In the genomic region with DNA sequence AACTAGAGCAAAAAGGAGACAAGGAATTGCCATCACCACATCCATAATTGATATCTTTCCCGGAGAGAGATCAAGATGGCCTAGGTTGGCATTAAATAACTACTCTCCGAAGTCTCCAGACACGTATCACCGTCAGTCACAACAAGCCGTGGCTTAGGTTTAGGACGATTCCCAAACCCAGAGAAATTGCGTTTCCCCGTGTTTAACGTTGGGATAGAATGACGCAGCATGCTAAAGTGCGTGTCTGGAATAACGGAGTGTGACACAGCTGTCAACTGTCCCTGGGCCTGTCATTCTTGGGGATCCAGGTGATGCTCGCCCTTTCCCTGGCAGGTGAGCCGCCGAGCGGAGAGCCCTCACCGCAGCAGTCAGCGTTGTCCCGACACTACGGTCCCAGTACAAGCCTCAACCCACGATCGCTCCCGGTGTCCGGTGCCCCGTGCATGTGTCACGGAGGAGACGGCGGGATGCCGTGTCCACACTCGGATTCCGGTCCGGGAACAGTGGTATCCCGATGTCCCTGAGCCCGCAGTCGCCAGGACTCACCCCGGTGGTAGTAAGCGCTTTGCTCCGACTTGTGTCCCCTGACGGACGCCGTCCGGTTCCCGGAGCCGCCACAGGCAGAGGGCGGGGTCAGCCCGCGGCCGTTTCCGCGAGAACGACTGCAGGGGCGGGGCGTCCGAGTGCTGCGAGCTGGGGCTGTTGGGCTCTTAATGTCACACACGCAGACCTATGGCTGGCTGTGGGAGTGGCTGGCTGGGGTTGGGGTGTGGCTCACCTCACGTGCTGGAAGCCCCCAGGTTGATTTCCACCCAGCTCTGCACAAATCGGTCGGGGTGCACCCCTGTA, we compare ENCODE assay signal across 8 mouse cellular contexts. TPM values are rescaled to one million over a fixed set of nuclear protein-coding genes. Genes with fewer than 3 reads are reported as not detected.
DNase-seq lines count a peak whose midpoint lies in the region; ATAC-seq and TF ChIP-seq lines count a peak whose summit lies in the region.

No protein-coding gene starts in this region.

- H3K27ac ChIP-seq in bone marrow, adult 2 months (ENCODE audit: control insufficient read depth, insufficient read depth, low read depth, low read length, poor library complexity), result peak overlapping the region; percentile 86
- H3K27ac ChIP-seq in embryonic facial prominence, embryonic 14.5 days (replicated peaks; ENCODE audit: low read depth, low read length), result peak overlapping the region; percentile 59
- peak overlapping the region; percentile 39; the same call in 1 of the 2 replicates for H3K27ac ChIP-seq in limb, embryonic 13.5 days
- peak overlapping the region; percentile 79 for H3K27ac ChIP-seq in midbrain, embryonic 15.5 days

- under 1% methylated on average over 59 of the region's 59 CpGs for WGBS in bone marrow, adult 2 months
- WGBS in embryonic facial prominence, embryonic 14.5 days, result under 1% methylated on average over 46 of the region's 59 CpGs
- WGBS in limb, embryonic 13.5 days, result under 1% methylated on average over 59 of the region's 59 CpGs
- under 1% methylated on average over 59 of the region's 59 CpGs for WGBS in midbrain, embryonic 15.5 days

- no peaks in the 10 kb centered on the region for H3K9me3 ChIP-seq in embryonic facial prominence, embryonic 14.5 days (ENCODE audit: control insufficient read depth, low read length)
- no peaks in the 10 kb centered on the region for H3K9me3 ChIP-seq in limb, embryonic 13.5 days
- H3K9me3 ChIP-seq in midbrain, embryonic 15.5 days, result no peaks in the 10 kb centered on the region

- H3K9ac ChIP-seq in embryonic facial prominence, embryonic 14.5 days (ENCODE audit: low read depth, low read length), result peak overlapping the region; percentile 85
- peak overlapping the region; percentile 84 for H3K9ac ChIP-seq in limb, embryonic 13.5 days
- H3K9ac ChIP-seq in midbrain, embryonic 15.5 days, result peak overlapping the region; percentile 67

- peak; percentile 97 for ATAC-seq in embryonic facial prominence, embryonic 14.5 days (ENCODE audit: low read depth)
- peak; percentile 97 for ATAC-seq in limb, embryonic 13.5 days (ENCODE audit: low FRiP score, low read depth)
- ATAC-seq in midbrain, embryonic 15.5 days (replicated peaks), result peak; percentile 95

- peak; percentile 77; the same call in 1 of the 2 replicates for TF ChIP-seq POLR2A in bone marrow, adult 2 months (IDR thresholded peaks at IDR 0.05; ENCODE audit: borderline replicate concordance, control insufficient read depth, low read depth, low read length)

- no peaks in the 10 kb centered on the region for H3K27me3 ChIP-seq in embryonic facial prominence, embryonic 14.5 days (replicated peaks; ENCODE audit: control insufficient read depth, insufficient read depth, low read length)
- no peaks in the 10 kb centered on the region for H3K27me3 ChIP-seq in limb, embryonic 13.5 days
- no peaks in the 10 kb centered on the region for H3K27me3 ChIP-seq in midbrain, embryonic 15.5 days (replicated peaks)

- 0 out of 2 replicates have a peak, but pooled peaks cover under 1% of the 10 kb centered on the region for H3K36me3 ChIP-seq in embryonic facial prominence, embryonic 14.5 days (ENCODE audit: control insufficient read depth, insufficient read depth, low read length)
- H3K36me3 ChIP-seq in limb, embryonic 13.5 days, result peaks cover 10% of the 10 kb centered on the region; the same call in 1 of the 2 replicates
- no peaks in the 10 kb centered on the region for H3K36me3 ChIP-seq in midbrain, embryonic 15.5 days (replicated peaks)

- peak overlapping the region; percentile 88 for H3K4me2 ChIP-seq in embryonic facial prominence, embryonic 14.5 days (ENCODE audit: low read depth, low read length)
- peak overlapping the region; percentile 83 for H3K4me2 ChIP-seq in limb, embryonic 13.5 days (replicated peaks)
- H3K4me2 ChIP-seq in midbrain, embryonic 15.5 days, result peak overlapping the region; percentile 70

- peak; percentile 99 for DNase-seq in A20 (ENCODE audit: low read depth, low spot score)
- peak; percentile 95 for DNase-seq in embryonic facial prominence, embryonic 14.5 days (ENCODE audit: low spot score)
- peak; percentile 96 for DNase-seq in heart, adult 8-10 months (ENCODE audit: low spot score)
- DNase-seq in kidney, adult 9 months, result peak; percentile 96
- peak; percentile 95 to 96 for DNase-seq in spleen, adult 18-20 months

- H3K4me3 ChIP-seq in bone marrow, adult 2 months (replicated peaks; ENCODE audit: control insufficient read depth, low read depth, low read length), result peak overlapping the region; percentile 98
- H3K4me3 ChIP-seq in embryonic facial prominence, embryonic 14.5 days (ENCODE audit: low read depth, low read length), result peak overlapping the region; percentile 78
- H3K4me3 ChIP-seq in limb, embryonic 13.5 days, result peak overlapping the region; percentile 75
- H3K4me3 ChIP-seq in midbrain, embryonic 15.5 days, result peak overlapping the region; percentile 74

- no peak for TF ChIP-seq CTCF in bone marrow, adult 2 months (IDR thresholded peaks at IDR 0.05; ENCODE audit: control insufficient read depth, insufficient read depth, low read length)

- H3K4me1 ChIP-seq in bone marrow, adult 2 months (ENCODE audit: control insufficient read depth, insufficient read depth, low read length), result no peaks in the 10 kb centered on the region; the same call in 1 of the 2 replicates
- H3K4me1 ChIP-seq in embryonic facial prominence, embryonic 14.5 days (ENCODE audit: control insufficient read depth, insufficient read depth, low read length), result no peaks in the 10 kb centered on the region
- H3K4me1 ChIP-seq in limb, embryonic 13.5 days, result peaks cover 12% of the 10 kb centered on the region
- H3K4me1 ChIP-seq in midbrain, embryonic 15.5 days, result peaks cover 16% of the 10 kb centered on the region

RNA-seq across cellular contexts. Expression of a gene that starts 3.6 kb away (rescaled TPM):
- polyA plus RNA-seq in bone marrow, adult 2 months (2011; ENCODE audit: insufficient read depth, insufficient read length, low replicate concordance, missing spikeins), result 21.4 and 23.6 TPM in 2 replicates
- polyA plus RNA-seq in embryonic facial prominence, embryonic 14.5 days (2014; fragmentation: Nextera tagmentation; extraction: Ambion mirVana), result 22.5 and 23.8 TPM in 2 replicates
- total RNA-seq in heart, adult 8-10 months (2022), result 10 to 100 TPM; 34.5 to 41.1 (median 39.5) TPM
- polyA plus RNA-seq in limb, embryonic 13.5 days (2015; fragmentation: Nextera tagmentation; extraction: Ambion mirVana), result 17.9 and 18.9 TPM in 2 replicates
- polyA plus RNA-seq in midbrain, embryonic 15.5 days (2015; fragmentation: Nextera tagmentation; extraction: Ambion mirVana), result 20.3 and 25.6 TPM in 2 replicates

RNA-seq across cellular contexts. Expression of a gene that starts 59.1 kb away (rescaled TPM):
- 0.92 and 2.6 TPM in 2 replicates for polyA plus RNA-seq in bone marrow, adult 2 months (2011; ENCODE audit: insufficient read depth, insufficient read length, low replicate concordance, missing spikeins)
- polyA plus RNA-seq in embryonic facial prominence, embryonic 14.5 days (2014; fragmentation: Nextera tagmentation; extraction: Ambion mirVana), result 3.2 and 3.6 TPM in 2 replicates
- under 1 TPM in 1 of 4 experiments, not detected in 3; 0.16 TPM for total RNA-seq in heart, adult 8-10 months (2022)
- 3.2 and 3.5 TPM in 2 replicates for polyA plus RNA-seq in limb, embryonic 13.5 days (2015; fragmentation: Nextera tagmentation; extraction: Ambion mirVana)
- polyA plus RNA-seq in midbrain, embryonic 15.5 days (2015; fragmentation: Nextera tagmentation; extraction: Ambion mirVana), result 1.4 and 1.5 TPM in 2 replicates

Comparison
In these comparisons a context has a peak if more than half of its experiments do, and no peak if none do; other contexts are left out.
1. Peak in every context shown above with its lines: DNase-seq, ATAC-seq, H3K4me3 ChIP-seq and H3K27ac ChIP-seq.